Mouse (Mus musculus) ovary, postnatal 36 days (tissue): ENCODE measurements at regions not wholly inside any gene's neighbourhood (a gene's known extent, or its start where the extent isn't known, plus 50 kb on each side); places are given as distances from the start of the nearest gene placed in this dataset.

Source experiments
- DNase-seq: peaks from one replicate; pipeline ENCODE4 v3.0.0; 2022; ENCODE audit warnings: low spot score, mixed read lengths

DNA sequence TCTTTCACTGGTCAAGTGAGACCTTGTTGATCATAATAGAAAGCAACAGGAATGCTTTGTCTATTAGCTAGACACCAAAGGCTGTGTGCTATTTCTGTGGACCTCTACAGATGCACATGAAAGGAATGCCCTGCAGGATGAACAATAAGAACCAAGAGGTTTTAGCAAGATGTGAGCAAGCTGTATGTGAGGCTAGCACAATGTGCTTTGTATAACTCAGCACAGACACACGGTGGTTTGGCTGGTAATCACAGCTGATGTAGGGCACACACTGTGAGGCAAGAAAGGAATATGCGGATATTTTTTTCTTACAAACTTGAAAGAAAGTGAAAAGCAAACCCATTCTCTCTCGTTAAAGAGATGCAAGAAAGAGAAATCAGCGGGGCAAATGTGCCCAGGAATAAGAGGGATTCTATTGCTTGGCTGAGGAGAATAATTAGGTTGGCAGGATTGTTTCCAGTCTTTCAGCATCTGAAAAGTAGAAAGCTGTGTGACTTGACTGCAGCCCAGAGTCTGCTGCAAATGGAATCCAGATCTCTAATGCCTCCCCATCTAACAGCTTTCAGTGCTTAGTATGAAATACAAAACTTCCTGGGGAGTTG, 2476.1 kb upstream of the Gm6569 start:
- no peak for DNase-seq

GRCm38 (mm10) chr15:71375775-71376174, 2458.6 kb upstream of the Gm6569 start:
- DNase-seq: no peak
